Mouse (Mus musculus) 3134 (cell line): ENCODE measurements around the gene D17Wsu92e.

ENCODE experiments used
- DNase-seq: peaks from one replicate; pipeline ENCODE4 v3.0.0-alpha.2; 2011; ENCODE audit warnings: low spot score; ENCODE audit not compliant: insufficient read length; ENCODE audit errors: extremely low read depth

D17Wsu92e gene

DNA sequence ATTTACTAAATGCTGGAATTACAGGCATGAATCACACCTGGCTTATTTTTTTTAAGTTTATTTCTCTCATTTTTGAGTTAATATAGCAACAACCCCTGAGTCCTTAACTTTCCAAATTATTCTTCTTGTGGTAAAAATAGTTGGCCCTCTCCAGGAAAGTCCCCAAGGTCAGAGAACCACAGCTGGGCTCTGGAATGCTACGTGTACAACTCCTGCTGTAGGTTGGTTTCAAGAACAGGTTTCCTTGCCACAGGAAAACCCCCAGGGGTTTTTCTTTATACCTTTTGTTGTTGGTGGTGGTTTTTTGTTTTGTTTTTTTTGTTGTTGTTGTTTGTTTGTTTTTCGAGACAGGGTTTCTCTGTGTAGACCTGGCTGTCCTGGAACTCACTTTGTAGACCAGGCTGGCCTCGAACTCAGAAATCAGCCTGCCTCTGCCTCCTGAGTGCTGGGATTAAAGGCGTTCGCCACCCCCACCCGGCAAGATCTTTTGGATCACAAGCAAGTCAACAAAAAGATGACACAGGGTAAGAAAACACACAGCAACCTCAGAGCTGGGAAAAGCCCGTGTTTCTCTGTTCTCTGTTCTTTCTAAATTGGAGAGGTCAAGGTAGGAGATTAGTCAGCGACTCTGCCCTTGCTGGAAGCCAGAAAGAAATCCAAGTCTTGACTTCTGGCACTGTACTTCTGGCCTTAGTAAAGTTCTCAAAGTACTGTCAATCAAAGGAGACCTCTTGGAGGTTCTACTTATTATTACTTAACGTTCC is 2.9 kb upstream of the D17Wsu92e start:
- no peak for DNase-seq

DNA sequence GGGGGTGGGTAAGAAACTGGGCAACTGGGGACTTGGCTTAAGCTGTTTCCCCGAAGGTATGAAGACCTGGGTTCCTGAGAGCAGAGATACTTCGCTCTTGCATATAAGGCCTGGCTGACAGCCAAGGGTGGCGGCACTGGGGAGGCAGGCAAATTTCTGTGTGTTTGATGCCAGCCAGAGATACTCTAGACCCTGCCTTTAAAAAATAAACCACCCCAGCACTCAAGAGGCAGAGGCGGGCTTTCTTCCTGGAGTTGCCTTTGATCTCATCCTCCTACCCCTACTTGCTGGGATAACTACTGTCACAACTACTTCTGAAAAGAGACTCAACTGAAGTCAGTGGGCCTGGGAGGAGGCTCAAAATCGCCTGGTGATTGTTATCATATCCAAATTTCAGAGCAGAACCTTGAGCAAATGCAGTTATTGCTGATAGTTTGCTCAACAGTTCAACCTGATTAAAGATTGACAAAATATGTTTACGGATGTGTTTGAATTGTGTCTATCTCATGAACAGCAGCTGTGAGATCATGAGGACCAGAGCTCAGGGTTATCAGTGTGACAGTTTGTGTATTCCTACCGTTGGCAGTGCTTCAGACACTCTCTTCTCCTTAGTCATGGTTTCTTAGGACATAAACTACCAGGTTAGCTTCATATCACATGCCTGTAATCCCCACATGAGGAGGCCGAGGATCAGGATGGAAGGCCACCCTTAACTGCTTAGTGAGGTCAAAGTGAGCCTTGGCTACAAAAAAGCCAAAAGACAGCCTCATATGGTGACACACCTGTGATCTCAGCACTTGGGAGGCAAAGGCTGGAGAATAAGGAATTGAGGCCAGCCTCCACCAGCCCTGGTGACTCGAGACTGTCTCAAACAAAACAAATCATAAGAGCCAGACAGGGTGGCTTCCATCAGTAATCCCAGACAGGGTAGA is 1.2 kb upstream of the D17Wsu92e start:
- DNase-seq = peak; percentile 25

DNA sequence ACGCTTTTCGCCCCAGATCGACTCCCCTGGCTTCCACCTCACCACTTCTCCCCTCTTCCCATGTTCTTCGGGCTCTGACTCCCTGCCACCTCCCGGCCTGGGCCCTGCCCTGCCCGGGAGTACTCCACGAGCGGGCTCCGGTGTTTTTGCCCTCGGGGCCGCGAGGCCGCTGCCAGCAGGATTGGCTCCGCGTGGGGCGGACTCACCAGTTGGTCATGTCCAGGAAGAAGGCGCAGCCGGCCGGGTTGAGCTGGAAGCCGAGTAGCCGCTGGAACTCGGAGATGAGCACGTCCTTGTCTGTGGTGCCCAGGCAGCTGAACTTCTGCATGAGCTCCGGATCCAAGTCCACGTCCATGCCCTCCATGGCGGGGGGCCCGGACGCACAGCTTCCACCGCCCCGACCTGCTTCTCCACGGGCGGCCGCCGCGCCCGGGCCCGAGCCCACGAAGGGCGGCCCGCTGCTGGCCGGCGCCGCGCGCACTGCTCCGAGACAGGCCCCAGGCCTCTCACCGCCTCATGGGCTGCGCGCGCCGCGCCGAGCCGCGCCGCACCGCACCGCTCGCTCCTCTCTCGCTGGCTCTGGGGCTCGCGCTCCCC is 379 bp downstream of the D17Wsu92e start:
- DNase-seq = peak; percentile 77

DNA sequence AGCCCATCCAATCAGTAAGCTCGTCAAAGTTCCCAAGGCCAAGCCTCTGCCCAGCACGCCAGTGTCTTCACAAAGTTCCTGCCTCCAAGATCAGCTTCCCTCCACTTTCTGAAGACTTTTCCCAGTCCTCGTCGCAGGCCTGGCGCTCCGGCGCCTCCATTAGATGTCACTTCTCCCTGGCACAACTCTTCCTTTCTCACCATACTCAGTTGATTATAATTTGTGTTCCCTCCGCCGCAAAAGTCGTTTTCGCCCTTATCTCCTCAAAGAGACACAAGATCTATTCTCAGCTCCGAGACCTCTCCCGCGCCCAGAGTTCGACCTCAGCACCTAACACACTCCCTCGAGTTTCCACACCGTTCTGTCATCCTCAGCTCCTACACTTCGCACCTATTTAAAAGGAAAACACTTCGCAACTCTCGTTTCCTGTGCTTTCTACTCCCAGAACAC is 902 bp downstream of the D17Wsu92e start:
- no peak for DNase-seq

DNA sequence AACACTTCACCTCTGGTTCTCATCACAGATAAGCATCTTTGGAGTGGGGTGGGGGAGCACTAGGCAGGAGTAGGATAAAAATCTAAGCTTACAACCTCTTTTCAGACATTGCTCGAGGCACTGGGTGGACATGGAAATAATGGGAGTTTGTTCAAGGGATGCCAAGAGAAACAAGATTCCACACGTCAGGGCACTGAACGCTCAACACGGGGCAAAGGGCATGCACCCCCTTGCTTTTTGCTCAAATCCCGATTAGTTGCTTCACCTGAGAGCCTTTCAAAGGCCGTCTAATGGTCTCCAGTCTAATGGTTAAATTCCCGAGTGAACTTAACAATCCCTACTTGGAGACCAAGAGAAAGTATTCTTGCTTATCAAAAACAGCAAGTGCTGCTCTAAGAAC is 1.4 kb downstream of the D17Wsu92e start:
- DNase-seq = no peak

DNA sequence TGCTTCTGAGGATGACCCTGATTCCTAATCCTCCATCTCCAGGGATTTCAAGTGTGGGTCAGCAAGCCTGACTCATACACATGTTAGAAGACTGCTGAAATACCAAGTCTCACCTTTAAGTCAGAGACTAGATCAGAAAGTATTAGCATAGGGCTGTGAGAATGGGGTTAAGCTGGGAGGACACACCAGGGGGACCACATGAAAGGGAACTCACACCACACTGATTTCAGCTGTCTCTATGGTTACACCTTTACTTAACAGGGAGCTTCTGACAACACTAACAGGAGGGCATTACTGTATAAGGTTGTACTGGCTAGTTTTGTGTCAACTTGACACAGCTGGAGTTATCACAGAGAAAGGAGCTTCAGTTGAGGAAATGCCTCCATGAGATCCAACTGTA is 5.8 kb downstream of the D17Wsu92e start:
- no peak for DNase-seq

DNA sequence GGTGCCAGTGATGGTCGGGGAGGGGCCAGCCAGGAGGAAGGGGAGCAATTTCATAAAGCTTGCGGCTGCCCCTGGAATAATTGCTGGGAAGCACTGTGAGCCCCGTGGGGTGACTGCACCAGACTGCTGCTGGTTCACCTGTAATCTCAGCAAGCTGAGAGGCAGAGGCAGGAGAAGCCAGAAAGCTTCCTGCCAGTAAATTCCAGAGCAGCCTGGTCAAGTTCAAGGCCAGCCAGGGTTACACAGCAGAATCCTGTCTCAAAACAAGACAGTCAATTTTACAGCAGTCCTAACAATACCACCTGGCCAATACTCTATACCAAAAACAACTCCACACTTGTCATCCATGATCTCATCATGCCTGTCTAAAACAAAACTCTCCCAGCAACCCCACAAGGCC is 8.5 kb downstream of the D17Wsu92e start:
- DNase-seq = no peak

DNA sequence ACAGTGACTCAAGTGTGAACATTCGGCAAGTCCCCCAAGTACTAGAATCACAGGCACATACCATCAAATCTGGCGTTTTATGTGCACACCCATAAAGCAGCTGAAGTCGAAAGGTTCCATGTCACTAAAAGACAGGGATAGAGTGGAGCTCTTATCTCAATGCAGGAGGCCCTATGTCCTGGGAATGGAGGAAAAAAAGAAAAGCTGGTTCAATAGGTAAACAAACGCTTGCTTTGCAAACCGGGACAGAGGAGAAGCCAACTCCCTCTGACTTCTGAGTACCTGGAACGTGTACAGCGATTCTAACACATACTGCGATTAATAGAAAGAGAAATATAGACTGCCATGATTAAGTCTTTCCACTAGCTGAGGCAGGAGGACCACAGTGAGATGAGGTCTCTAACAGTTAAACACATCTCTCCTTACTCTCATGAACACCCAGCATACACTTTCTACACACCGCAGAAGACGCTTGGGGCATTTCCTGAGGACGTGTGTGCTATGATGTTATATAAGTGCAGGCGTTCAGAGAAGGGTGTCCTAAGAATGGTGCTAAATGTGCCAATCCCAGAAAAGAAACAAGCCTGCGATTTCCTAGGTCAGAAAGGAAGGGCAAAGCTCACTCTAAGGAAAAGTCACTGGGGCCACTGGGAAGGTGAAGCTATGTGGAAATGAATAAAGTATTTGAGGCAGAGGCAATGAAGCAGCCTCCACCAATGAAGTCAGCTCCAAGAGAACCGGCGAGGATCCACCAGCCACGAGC is 9.7 kb downstream of the D17Wsu92e start:
- DNase-seq = no peak

DNA sequence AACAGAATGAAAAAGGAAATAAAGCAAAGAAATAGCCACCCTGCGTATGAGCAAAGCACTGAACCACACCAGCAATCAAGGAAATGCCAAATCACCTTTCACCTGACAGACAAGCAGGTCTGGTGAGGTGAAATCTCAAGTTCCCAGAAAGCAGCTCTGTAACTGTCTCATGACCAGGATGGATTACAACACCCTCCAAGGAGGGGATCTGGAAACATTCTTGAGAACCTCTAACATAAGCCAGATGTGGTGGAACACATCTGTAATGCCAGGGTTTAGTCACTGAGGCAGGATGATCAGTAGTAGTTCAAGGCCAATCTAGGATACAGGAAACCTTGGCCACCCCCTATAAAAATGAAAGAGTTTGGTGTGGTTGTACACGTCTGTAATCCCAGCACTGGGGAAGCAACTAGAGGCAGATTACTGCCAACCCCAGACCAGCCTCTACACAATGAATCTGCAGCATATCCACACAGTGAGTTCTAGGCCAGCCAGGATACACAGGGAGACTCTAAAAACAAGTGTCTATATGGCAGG is 12.8 kb downstream of the D17Wsu92e start:
- no peak for DNase-seq

DNA sequence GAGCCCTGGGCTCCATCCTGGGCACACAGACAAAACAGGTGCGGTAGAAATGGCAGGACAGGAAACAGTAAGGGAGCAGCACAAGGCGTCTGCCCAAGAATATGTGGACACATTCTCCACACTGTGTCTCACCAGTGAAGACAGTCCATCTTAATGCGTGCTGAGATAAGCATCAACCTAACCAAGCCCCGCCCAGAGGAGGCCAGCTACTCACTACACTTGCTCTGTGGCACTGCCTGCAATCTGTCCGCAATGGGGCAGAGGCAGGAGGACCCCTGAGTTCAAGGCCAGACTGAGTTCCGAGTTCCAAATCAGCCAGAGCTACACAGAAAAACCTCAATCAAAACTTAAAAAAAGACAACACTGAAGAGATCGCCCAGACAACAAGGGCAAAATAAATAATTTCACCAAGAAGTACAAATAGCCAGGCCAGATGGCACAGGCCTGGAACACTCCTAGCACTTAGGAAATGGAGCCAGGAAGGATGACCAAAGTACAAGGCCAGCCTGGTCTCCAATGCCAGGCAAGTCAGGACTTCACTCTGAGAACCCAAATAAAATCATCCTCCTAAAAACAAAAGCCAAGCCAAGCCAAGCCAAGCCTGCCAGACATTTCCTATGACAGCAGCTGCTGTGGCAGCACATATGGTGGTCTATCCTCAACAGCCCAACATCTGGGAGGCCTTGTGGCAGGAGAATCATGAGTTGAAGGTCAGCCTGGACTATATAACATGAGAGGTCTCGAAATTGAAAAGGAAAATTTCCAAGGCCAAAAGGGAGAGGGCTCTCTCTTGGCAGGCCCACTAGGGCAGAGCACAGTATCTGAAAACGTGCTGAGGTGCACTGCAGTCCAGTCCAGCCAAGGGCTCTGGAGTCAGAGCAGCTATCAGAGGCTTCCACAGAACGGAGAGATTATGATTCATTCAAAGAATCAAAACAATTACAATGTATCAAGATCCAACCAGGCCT is 15.4 kb downstream of the D17Wsu92e start:
- no peak for DNase-seq

DNA sequence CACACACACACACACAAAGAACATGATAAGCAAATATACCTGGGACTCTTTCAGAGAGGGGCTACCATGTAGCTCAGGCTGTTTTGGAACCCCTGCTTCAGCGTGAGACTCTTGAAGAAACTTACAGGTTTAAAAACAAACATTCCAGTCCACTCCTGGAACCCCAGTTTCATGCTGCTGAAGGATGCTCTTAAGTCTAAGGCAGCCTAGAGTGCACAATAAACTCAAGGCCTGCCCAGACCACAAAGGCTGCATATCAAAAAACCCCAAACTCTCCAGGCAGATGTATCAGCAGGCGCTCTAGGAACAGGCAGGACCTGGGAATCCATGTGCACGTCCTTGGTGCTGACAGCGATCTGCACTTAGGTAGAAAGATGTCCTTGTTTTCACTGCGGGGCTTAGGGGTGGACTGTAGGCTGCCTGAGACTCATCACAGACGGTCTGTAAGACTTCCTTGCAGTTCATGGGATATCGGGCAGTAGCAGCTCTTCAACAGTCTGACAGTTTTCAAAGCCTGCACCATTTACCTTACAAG is 16.2 kb downstream of the D17Wsu92e start:
- no peak for DNase-seq

DNA sequence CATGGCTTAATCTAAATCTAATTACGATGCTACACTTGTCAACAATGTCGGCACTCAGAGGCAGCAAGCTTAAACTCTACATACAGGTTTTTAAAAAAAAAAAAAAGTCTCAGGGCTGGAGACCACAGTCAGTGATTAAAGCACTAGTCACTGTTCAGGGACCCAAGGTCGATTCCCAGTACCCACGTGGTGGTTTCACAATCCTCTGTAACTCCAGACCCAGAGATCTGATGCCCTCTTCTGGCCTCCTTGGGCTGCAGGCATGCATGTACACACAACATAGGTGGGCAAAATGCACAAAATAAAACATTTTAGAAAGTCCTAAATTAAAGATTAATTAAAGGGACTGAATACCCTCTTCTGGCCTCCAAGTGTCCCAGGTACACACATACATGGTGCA is 16.7 kb downstream of the D17Wsu92e start:
- DNase-seq = no peak

DNA sequence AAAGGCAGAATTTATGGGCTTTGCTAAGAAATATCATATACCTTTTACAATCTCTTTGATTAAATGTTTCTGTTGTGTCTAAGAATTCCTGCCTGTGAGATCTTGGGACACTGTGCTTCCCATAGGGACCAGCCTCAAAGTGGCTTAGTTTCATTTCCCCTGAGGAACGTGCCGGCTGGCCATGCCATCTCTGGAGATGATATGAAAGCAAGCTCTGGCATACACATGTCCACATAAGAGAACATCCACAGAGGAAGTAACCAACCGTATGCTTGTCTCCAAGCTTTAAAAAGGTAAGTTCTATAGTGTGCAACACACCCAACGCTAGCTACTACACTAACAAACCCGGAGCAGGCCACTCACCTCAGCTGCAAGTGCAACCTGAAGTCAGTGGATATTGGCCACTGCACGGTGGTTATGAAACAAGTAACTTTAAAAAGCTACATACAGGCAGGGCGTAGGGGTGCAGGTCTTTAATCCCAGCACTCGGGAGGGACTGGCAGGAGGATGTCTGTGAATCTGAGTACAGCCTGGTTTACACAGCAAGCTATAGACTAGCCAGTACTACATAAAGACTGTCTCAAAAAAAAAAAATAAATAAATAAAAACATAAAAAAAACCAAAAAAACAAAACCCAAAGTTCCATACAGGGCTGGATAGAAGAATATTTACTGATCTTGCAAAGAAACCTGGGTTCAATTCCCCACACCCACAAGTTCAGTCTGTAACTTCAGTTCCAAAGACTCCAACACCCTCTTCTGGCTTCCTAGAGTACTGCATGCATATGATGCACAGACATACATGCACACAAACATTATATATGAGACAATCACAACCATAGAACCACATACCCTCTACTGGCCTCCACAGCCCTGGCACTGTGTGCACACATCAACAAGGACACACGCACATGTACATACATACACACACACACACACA is 19.5 kb downstream of the D17Wsu92e start:
- no peak for DNase-seq

DNA sequence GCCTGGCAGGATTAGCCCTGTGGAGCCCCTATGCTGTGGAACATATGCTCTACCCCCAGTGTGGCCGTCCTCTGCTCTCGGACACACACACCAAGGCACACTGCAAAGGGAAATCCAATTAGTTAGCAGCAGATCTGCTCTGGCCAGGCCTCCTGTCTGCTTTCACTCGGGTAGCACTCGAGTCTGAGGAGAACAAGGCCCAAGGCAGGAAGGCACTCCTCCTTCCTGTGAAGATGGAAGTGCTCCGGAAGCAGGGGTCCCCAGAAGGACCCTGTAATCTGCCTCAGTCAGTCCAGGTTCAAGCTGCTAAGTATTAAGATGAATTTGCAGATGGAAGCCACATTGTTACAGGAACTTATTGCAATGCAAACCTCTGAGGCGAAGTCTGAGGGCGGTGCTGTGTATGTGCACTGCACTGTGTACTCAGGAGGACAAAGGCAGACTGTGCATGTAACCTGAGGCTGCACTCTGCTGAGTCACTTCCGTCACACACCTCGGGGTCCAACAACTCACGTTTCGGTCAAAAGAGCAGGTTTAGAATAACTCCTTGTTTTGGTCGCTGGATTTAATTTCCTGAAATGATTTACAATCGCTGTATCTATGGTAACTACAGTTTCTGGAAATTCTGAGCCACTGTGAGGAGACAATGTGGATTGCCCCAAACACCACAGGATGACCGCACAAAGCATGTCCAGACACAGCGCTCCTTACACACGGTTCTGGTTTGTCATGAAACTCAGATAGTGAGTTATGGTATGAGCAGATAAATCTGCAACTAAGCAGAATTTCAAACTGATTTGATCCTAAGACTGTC is 20.5 kb downstream of the D17Wsu92e start:
- DNase-seq = peak; percentile 49

DNA sequence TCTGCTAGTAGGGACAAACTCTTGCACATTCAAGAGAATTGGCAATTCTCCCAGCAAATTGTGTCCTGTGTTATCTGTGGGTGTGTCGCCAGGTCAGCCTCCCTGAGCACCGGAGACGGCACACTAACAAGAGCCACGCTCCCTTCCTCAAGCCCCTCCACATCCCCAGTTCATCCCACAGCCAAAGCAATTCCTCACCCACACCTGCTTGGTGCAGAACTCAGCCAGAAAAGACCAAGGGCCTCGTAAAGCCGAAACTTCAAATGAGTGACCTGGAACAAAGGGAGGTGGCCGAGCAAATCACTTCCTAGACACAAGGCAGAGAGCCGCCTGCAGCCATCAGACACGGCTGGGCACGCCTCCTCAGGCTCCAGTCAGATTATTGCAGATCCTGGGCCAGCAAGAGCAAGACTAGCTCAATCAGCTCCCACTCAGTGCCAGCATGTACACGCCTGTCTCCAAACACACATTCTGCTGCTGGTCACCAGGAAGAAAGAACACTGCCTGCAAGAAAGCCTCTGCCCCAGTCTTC is 23.0 kb downstream of the D17Wsu92e start:
- DNase-seq = no peak

DNA sequence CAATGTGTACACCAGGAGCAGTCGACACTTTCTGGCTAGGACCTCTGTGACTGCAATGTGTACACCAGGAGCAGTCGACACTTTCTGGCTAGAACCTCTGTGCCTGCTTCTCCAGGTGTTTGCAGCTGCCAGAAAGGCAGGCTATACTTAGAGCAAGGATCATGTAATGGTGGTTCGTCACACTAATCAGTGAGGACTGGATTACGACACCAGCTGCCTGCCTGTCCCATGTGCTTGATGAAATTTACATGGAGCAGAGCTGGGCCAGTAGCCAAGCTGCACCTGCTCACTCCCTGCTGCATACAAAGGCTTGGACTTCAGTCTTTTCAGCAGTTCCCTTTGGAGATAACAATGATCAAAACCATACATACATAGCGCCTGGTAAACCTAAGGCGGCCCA is 23.7 kb downstream of the D17Wsu92e start:
- DNase-seq = no peak

DNA sequence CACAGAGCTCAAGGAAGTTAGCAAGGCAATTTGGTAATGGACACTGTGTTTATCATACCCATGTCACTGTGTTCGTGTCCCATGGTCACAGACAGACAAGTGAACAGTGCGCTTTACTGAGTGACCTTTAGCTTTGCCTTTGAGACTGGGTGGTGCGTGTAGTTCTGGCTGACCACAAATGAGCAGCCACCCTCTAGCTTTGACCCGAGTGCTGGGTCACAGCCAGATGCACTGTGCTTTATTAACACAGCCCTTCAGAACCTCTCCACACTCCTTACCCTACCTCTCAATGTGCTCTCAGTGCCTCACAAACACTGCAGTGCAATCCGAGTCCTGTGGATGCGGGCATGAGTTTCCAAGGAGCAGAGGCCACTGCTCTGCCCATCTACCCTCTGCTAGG is 27.3 kb downstream of the D17Wsu92e start:
- no peak for DNase-seq
